Mouse (Mus musculus) CH12.LX (cell line): ENCODE results near the gene App. TPM values are rescaled to one million over a fixed set of nuclear protein-coding genes. Genes with fewer than 3 reads are reported as not detected.

Source experiments
- DNase-seq: peaks from one replicate; pipeline ENCODE4 v3.0.0-alpha.2; 2013; ENCODE audit errors: extremely low read depth
- H3K27ac ChIP-seq: 2 replicates; pipeline ENCODE4 v1.5.1; 2012; ENCODE audit warnings: low read depth, mild to moderate bottlenecking, control low read depth, moderate library complexity; ENCODE audit not compliant: insufficient read depth
- H3K27me3 ChIP-seq: replicated peaks from 2 replicates; pipeline ENCODE3; 2012; ENCODE audit warnings: inconsistent platforms
- H3K36me3 ChIP-seq, 2 experiments: replicated peaks in 1 of 2; 2 replicates each; pipeline versions ENCODE3 to v1.6.1; 2012; ENCODE audit warnings: inconsistent platforms in 1 of 2, low read length in 1 of 2, mild to moderate bottlenecking in 1 of 2, mixed read lengths in 1 of 2, moderate library complexity in 1 of 2; ENCODE audit not compliant: control insufficient read depth in 1 of 2, insufficient read depth in 1 of 2
- H3K4me1 ChIP-seq, 2 experiments: 2 replicates each; pipeline ENCODE4 v1.6.1; 2012; ENCODE audit warnings: inconsistent platforms in 1 of 2, moderate library complexity in 1 of 2; ENCODE audit not compliant: insufficient read depth in 2 of 2, control insufficient read depth in 1 of 2
- H3K4me2 ChIP-seq: 2 replicates; pipeline ENCODE4 v1.6.1; 2012; ENCODE audit warnings: low read depth, mild to moderate bottlenecking, control low read depth; ENCODE audit not compliant: poor library complexity, insufficient read depth, severe bottlenecking
- H3K4me3 ChIP-seq, 3 experiments: fragments of 150-350 bp in 1 of 3; sonication (generic) in 1 of 3; replicated peaks in 1 of 3; 2 replicates each; pipeline versions ENCODE3 to v1.5.1; 2011 to 2012; ENCODE audit warnings: low read depth in 2 of 3, low read length in 2 of 3, mild to moderate bottlenecking in 2 of 3, moderate library complexity in 2 of 3, control low read depth in 1 of 3, improper control_type of control experiment in 1 of 3, inconsistent platforms in 1 of 3, mixed read lengths in 1 of 3; ENCODE audit not compliant: poor library complexity in 1 of 3
- H3K79me2 ChIP-seq: replicated peaks from 2 replicates; pipeline ENCODE4 v1.6.1; 2012; ENCODE audit warnings: mild to moderate bottlenecking, moderate library complexity; ENCODE audit not compliant: control insufficient read depth, poor library complexity, insufficient read depth, severe bottlenecking; ENCODE audit errors: extremely low read depth
- H3K9ac ChIP-seq: 2 replicates; pipeline ENCODE4 v1.6.1; 2012; ENCODE audit warnings: low read depth, mild to moderate bottlenecking, control low read depth, moderate library complexity; ENCODE audit not compliant: insufficient read depth
- H3K9me3 ChIP-seq: replicated peaks from 2 replicates; pipeline ENCODE3; 2012; ENCODE audit warnings: low read length, inconsistent platforms, mixed read lengths
- BHLHE40 ChIP-seq: IDR thresholded peaks from 2 replicates; pipeline ENCODE4 v1.6.1; 2011; ENCODE audit warnings: mild to moderate bottlenecking, low read depth, low read length, improper control_type of control experiment
- CHD1 ChIP-seq: IDR thresholded peaks from 2 replicates; pipeline ENCODE4 v1.6.1; 2012; ENCODE audit warnings: low read depth, low read length, improper control_type of control experiment, inconsistent platforms
- CHD2 ChIP-seq: IDR thresholded peaks from 2 replicates; pipeline ENCODE4 v1.6.1; 2011; ENCODE audit warnings: low read length, improper control_type of control experiment
- ELF1 ChIP-seq: IDR thresholded peaks from 2 replicates; pipeline ENCODE4 v1.6.1; 2014; ENCODE audit warnings: low read depth, mild to moderate bottlenecking, inconsistent platforms, low read length, improper control_type of control experiment
- GABPA ChIP-seq: IDR thresholded peaks from 2 replicates; pipeline ENCODE4 v1.6.1; 2012; ENCODE audit warnings: low read depth, low read length, improper control_type of control experiment, inconsistent platforms; ENCODE audit not compliant: insufficient replicate concordance
- HCFC1 ChIP-seq: IDR thresholded peaks from 2 replicates; pipeline ENCODE4 v1.6.1; 2012; ENCODE audit warnings: low read depth, mild to moderate bottlenecking, inconsistent platforms, low read length, improper control_type of control experiment
- IRF4 ChIP-seq: IDR thresholded peaks from 2 replicates; pipeline ENCODE4 v1.6.1; 2014; ENCODE audit warnings: low read depth, mild to moderate bottlenecking, inconsistent platforms, low read length, improper control_type of control experiment
- JUND ChIP-seq: conservative IDR thresholded peaks from 2 replicates; pipeline ENCODE4 v1.6.1; 2011; ENCODE audit warnings: low read depth, low read length, improper control_type of control experiment
- KAT2A ChIP-seq: IDR thresholded peaks from 2 replicates; pipeline ENCODE4 v1.6.1; 2012; ENCODE audit warnings: low read length, improper control_type of control experiment, inconsistent platforms; ENCODE audit not compliant: insufficient replicate concordance
- MAFK ChIP-seq: IDR thresholded peaks from 2 replicates; pipeline ENCODE4 v1.6.1; 2011; ENCODE audit warnings: low read length, improper control_type of control experiment; ENCODE audit not compliant: insufficient replicate concordance
- MXI1 ChIP-seq: IDR thresholded peaks from 2 replicates; pipeline ENCODE4 v1.6.1; 2011; ENCODE audit warnings: mild to moderate bottlenecking, low read depth, low read length, improper control_type of control experiment
- NELFE ChIP-seq: IDR thresholded peaks from 2 replicates; pipeline ENCODE4 v1.6.1; 2011; ENCODE audit warnings: low read depth, low read length, improper control_type of control experiment
- PAX5 ChIP-seq: IDR thresholded peaks from 2 replicates; pipeline ENCODE4 v1.6.1; 2012; ENCODE audit warnings: low read length, inconsistent platforms, mixed read lengths
- POLR2A ChIP-seq: IDR thresholded peaks from 2 replicates; pipeline ENCODE4 v1.6.1; 2011; ENCODE audit warnings: low read depth, mild to moderate bottlenecking, improper control_type of control experiment, low read length
- POLR2AphosphoS2 ChIP-seq: IDR thresholded peaks from 2 replicates; pipeline ENCODE4 v1.6.1; 2011; ENCODE audit warnings: low read depth, low read length, improper control_type of control experiment
- RCOR1 ChIP-seq: conservative IDR thresholded peaks from 2 replicates; pipeline ENCODE4 v1.6.1; 2012; ENCODE audit warnings: low read depth, mild to moderate bottlenecking, inconsistent platforms, low read length, improper control_type of control experiment
- TCF12 ChIP-seq: IDR thresholded peaks from 2 replicates; pipeline ENCODE4 v1.6.1; 2014; ENCODE audit warnings: low read depth, mild to moderate bottlenecking, inconsistent platforms, low read length, improper control_type of control experiment
- USF1 ChIP-seq: IDR thresholded peaks from 2 replicates; pipeline ENCODE4 v1.6.1; 2014; ENCODE audit warnings: low read depth, mild to moderate bottlenecking, inconsistent platforms, low read length, improper control_type of control experiment
- ZC3H11A ChIP-seq: IDR thresholded peaks from 2 replicates; pipeline ENCODE4 v1.6.1; 2012; ENCODE audit warnings: low read depth, mild to moderate bottlenecking, inconsistent platforms, low read length, improper control_type of control experiment
- ZKSCAN1 ChIP-seq: IDR thresholded peaks from 2 replicates; pipeline ENCODE4 v1.6.1; 2012; ENCODE audit warnings: low read depth, inconsistent platforms, low read length, improper control_type of control experiment, borderline replicate concordance
- ZMIZ1 ChIP-seq: IDR thresholded peaks from 2 replicates; pipeline ENCODE4 v1.6.1; 2012; ENCODE audit warnings: low read depth, mild to moderate bottlenecking, inconsistent platforms, low read length, improper control_type of control experiment
- ZNF384 ChIP-seq: IDR thresholded peaks from 2 replicates; pipeline ENCODE4 v1.6.1; 2012; ENCODE audit warnings: low read depth, low read length, improper control_type of control experiment, inconsistent platforms
- dilution Hi-C: fragments of 300-500 bp; cut with MboI; formaldehyde crosslinking; loops from 2 replicates; pipeline ENCODE4 v1.14.3; 2020; ENCODE audit warnings: low sequenced_read_pairs; ENCODE audit not compliant: extremely low pct_unique_long_range_greater_than_20kb, extremely low pct_ligation_motif_present
- in situ Hi-C: fragments of 300-500 bp; cut with MboI; formaldehyde crosslinking; loops from 3 replicates; pipeline ENCODE4 v1.14.3; 2019; ENCODE audit warnings: low sequenced_read_pairs, low pct_ligation_motif_present, low pct_unique_long_range_greater_than_20kb, mixed read lengths
- polyA plus RNA-seq: library from polyadenylated mRNA; unstranded; fragments of >175 nt; gene quantifications from 2 replicates; pipeline ENCODE4 v1.2.1, GENCODE M21; 2012; ENCODE audit warnings: low read depth; ENCODE audit not compliant: insufficient read length
- total RNA-seq, 2 experiments: library from RNA; depleted of rRNA; stranded (reverse); fragments of 300-350 nt in 1 of 2; fragments of >200 nt in 1 of 2; gene quantifications; 2 replicates each; pipeline ENCODE4 v1.2.3; 2012 to 2014

The App gene
- total and polyA plus RNA-seq, 3 experiments: 31.1 to 99.2 (median 84.1) TPM

DNA sequence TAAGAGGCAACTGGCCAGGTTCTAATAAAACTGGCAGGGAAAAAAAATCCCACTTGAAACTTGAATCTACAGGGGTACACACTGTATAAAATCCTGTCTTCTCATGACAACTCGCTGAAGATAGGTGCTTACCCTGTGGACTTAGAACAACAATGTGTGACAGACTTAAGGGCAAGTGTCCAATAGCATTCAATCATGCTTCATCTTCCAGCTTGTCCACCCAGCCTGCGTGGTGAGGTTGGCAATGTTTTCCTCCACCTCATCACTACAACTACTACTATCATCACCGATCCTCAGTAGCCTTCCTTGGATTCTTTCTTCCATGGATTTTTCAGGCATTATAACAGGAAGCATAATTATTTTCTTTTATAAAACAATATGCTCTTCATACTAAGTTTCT lies 29.7 kb downstream of the App start:
- Histone ChIP-seq H3K27me3 (no peaks in the 10 kb centered on the region), H3K4me2 (no peak overlapping the region), H3K79me2 (peaks cover 14% of the 10 kb centered on the region), H3K9ac (no peak overlapping the region), H3K9me3 (peaks cover 15% of the 10 kb centered on the region), H3K4me1 (peaks cover 12 to 60% of the 10 kb centered on the region in 2 experiments), H3K4me3 (no peak overlapping the region), H3K36me3 (peaks cover 0 to 19% of the 10 kb centered on the region in 2 experiments), H3K27ac (no peak overlapping the region)
- DNase-seq: no peak
- in situ Hi-C loops: no loop called here
- dilution Hi-C loops: no loop called here
- no peak for TF ChIP-seq NELFE
- TF ChIP-seq USF1: no peak
- no peak for TF ChIP-seq ELF1
- no peak for TF ChIP-seq TCF12
- no peak for TF ChIP-seq GABPA
- TF ChIP-seq ZC3H11A: no peak
- no peak for TF ChIP-seq KAT2A
- no peak for TF ChIP-seq POLR2A
- TF ChIP-seq POLR2AphosphoS2: no peak

DNA sequence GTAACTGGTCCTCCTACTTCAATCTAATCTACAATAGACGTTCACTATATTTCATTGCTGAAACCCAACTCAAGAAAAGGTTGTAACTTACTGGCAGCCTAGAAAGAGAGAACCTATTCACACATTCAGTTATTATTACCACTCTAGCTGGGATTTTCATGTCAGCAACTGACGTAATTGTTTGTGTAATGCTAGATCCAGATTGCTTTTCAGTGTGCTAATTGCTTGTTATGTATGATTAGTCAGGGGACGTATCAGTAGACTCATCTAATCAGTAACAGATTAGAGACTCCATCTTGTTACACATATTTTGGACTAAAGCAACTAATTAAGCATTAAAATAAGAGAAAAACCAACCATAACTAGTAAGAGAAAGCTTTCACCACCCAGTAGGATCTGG lies 30.4 kb downstream of the App start:
- no peak for TF ChIP-seq NELFE
- TF ChIP-seq ZMIZ1: no peak
- no peak for TF ChIP-seq ZKSCAN1
- no peak for TF ChIP-seq KAT2A
- TF ChIP-seq MXI1: no peak
- no peak for TF ChIP-seq CHD2
- no peak for TF ChIP-seq BHLHE40
- TF ChIP-seq ZC3H11A: no peak
- TF ChIP-seq ELF1: no peak
- TF ChIP-seq USF1: no peak
- no peak for TF ChIP-seq RCOR1
- TF ChIP-seq ZNF384: no peak
- no peak for TF ChIP-seq POLR2AphosphoS2
- no peak for TF ChIP-seq JUND
- no peak for TF ChIP-seq HCFC1
- no peak for TF ChIP-seq IRF4
- no peak for TF ChIP-seq MAFK
- TF ChIP-seq PAX5: no peak
- TF ChIP-seq CHD1: no peak
- H3K4me2 ChIP-seq: no peak overlapping the region
- peaks cover 15% of the 10 kb centered on the region for H3K9me3 ChIP-seq
- no peak overlapping the region for H3K4me3 ChIP-seq
- H3K27ac ChIP-seq: no peak overlapping the region
- no peaks in the 10 kb centered on the region for H3K27me3 ChIP-seq
- no peak overlapping the region for H3K9ac ChIP-seq
- in situ Hi-C loops (no loop called here), dilution Hi-C loops (no loop called here)
- H3K36me3 ChIP-seq: peaks cover 0 to 19% of the 10 kb centered on the region in 2 experiments
- peaks cover 17% of the 10 kb centered on the region for H3K79me2 ChIP-seq
- H3K4me1 ChIP-seq: peaks cover 12 to 63% of the 10 kb centered on the region in 2 experiments
- no peak for DNase-seq
